Mouse (Mus musculus): ENCODE results near the gene Gcn1l1. TPM values are rescaled to one million over a fixed set of nuclear protein-coding genes. Genes with fewer than 3 reads are reported as not detected.
A peak's percentile ranks its signal among the peaks of the same experiment; 100 is the strongest.

Gcn1l1 gene
- polyA plus RNA-seq, 1 experiment from 2014 or later = 55.6 TPM

GRCm38 (mm10) chr5:115626237-115626886 lies 61.3 kb downstream of the Gcn1l1 start:
- Histone ChIP-seq H3K27me3 (replicated peaks; ENCODE audit: control insufficient read depth, insufficient read depth, low read length) (no peaks in the 10 kb centered on the region), H3K9ac (ENCODE audit: low read depth, low read length) (peak overlapping the region; percentile 66), H3K27ac (ENCODE audit: low read depth, low read length) (peak overlapping the region; percentile 98), H3K4me3 (ENCODE audit: low read depth, low read length) (0 out of 2 replicates have a peak overlapping the region, but pooled peaks have one; percentile 8), H3K4me1 (replicated peaks; ENCODE audit: control insufficient read depth, insufficient read depth, low read length) (peaks cover 29% of the 10 kb centered on the region), H3K36me3 (ENCODE audit: control insufficient read depth, insufficient read depth, low read length) (no peaks in the 10 kb centered on the region; the same call in 1 of the 2 replicates), H3K9me3 (ENCODE audit: control insufficient read depth, low read length) (no peaks in the 10 kb centered on the region), H3K4me2 (peak overlapping the region; percentile 61)
- peak; percentile 95 for ATAC-seq (replicated peaks; ENCODE audit: low FRiP score)
- peak; percentile 49 for DNase-seq (ENCODE audit: low spot score)
- WGBS = 52% methylated on average over 10 of the region's 10 CpGs

- Histone ChIP-seq H3K4me1 (replicated peaks; ENCODE audit: control insufficient read depth, insufficient read depth, low read length) (peaks cover 31% of the 10 kb centered on the region), H3K9ac (ENCODE audit: low read depth, low read length) (no peak overlapping the region), H3K27me3 (replicated peaks; ENCODE audit: control insufficient read depth, insufficient read depth, low read length) (no peaks in the 10 kb centered on the region), H3K9me3 (ENCODE audit: control insufficient read depth, low read length) (no peaks in the 10 kb centered on the region), H3K4me2 (no peak overlapping the region), H3K27ac (ENCODE audit: low read depth, low read length) (no peak overlapping the region), H3K36me3 (ENCODE audit: control insufficient read depth, insufficient read depth, low read length) (no peaks in the 10 kb centered on the region), H3K4me3 (ENCODE audit: low read depth, low read length) (no peak overlapping the region)
- DNase-seq (ENCODE audit: low spot score) (no peak), ATAC-seq (replicated peaks; ENCODE audit: low FRiP score) (no peak)
- 48% methylated on average over 8 of the region's 8 CpGs for WGBS
These were observed 63.0 kb downstream of the Gcn1l1 start for GRCm38 (mm10) chr5:115628083-115628482.

- no peak overlapping the region for H3K4me2 ChIP-seq
- H3K36me3 ChIP-seq (ENCODE audit: control insufficient read depth, insufficient read depth, low read length) = no peaks in the 10 kb centered on the region
- DNase-seq (ENCODE audit: low spot score) (no peak), ATAC-seq (replicated peaks; ENCODE audit: low FRiP score) (no peak)
- peaks cover 47% of the 10 kb centered on the region for H3K4me1 ChIP-seq (replicated peaks; ENCODE audit: control insufficient read depth, insufficient read depth, low read length)
- WGBS = 91% methylated on average over 4 of the region's 4 CpGs
- peak overlapping the region; percentile 43; the same call in 1 of the 2 replicates for H3K27ac ChIP-seq (ENCODE audit: low read depth, low read length)
- no peaks in the 10 kb centered on the region for H3K27me3 ChIP-seq (replicated peaks; ENCODE audit: control insufficient read depth, insufficient read depth, low read length)
- no peaks in the 10 kb centered on the region for H3K9me3 ChIP-seq (ENCODE audit: control insufficient read depth, low read length)
- H3K4me3 ChIP-seq (ENCODE audit: low read depth, low read length) = no peak overlapping the region; the same call in 1 of the 2 replicates
- no peak overlapping the region for H3K9ac ChIP-seq (ENCODE audit: low read depth, low read length)
These were observed 64.6 kb downstream of the Gcn1l1 start for GRCm38 (mm10) chr5:115629672-115630071.

GRCm38 (mm10) chr5:115630291-115630690 lies 65.2 kb downstream of the Gcn1l1 start:
- Histone ChIP-seq H3K36me3 (ENCODE audit: control insufficient read depth, insufficient read depth, low read length) (no peaks in the 10 kb centered on the region), H3K9ac (ENCODE audit: low read depth, low read length) (peak overlapping the region; percentile 94; the same call in 1 of the 2 replicates), H3K4me2 (peak overlapping the region; percentile 98), H3K9me3 (ENCODE audit: control insufficient read depth, low read length) (no peaks in the 10 kb centered on the region), H3K4me3 (ENCODE audit: low read depth, low read length) (peak overlapping the region; percentile 99), H3K27ac (ENCODE audit: low read depth, low read length) (peak overlapping the region; percentile 19), H3K27me3 (replicated peaks; ENCODE audit: control insufficient read depth, insufficient read depth, low read length) (no peaks in the 10 kb centered on the region), H3K4me1 (replicated peaks; ENCODE audit: control insufficient read depth, insufficient read depth, low read length) (peaks cover 51% of the 10 kb centered on the region)
- DNase-seq (ENCODE audit: low spot score) = no peak
- WGBS = 57% methylated on average over 5 of the region's 5 CpGs
- no peak for ATAC-seq (replicated peaks; ENCODE audit: low FRiP score)

GRCm38 (mm10) chr5:115631505-115632357 lies 66.7 kb downstream of the Gcn1l1 start, which contains the start of gene Rab35:
Gene Rab35, plus strand, starts transcription at chr5:115631908.
- ATAC-seq (replicated peaks; ENCODE audit: low FRiP score) = peak; percentile 83
- WGBS = under 1% methylated on average over 77 of the region's 125 CpGs
- H3K4me1 ChIP-seq (replicated peaks; ENCODE audit: control insufficient read depth, insufficient read depth, low read length) = peaks cover 57% of the 10 kb centered on the region

GRCm38 (mm10) chr5:115632358-115632714 lies 67.3 kb downstream of the Gcn1l1 start:
- H3K9me3 ChIP-seq (ENCODE audit: control insufficient read depth, low read length) = no peaks in the 10 kb centered on the region
- peak; percentile 61 for DNase-seq (ENCODE audit: low spot score)
- no peaks in the 10 kb centered on the region for H3K27me3 ChIP-seq (replicated peaks; ENCODE audit: control insufficient read depth, insufficient read depth, low read length)
- under 1% methylated on average over 28 of the region's 30 CpGs for WGBS
- peak overlapping the region; percentile 97 for H3K27ac ChIP-seq (ENCODE audit: low read depth, low read length)
- H3K4me1 ChIP-seq (replicated peaks; ENCODE audit: control insufficient read depth, insufficient read depth, low read length) = peaks cover 52% of the 10 kb centered on the region
- peak overlapping the region; percentile 99 for H3K4me3 ChIP-seq (ENCODE audit: low read depth, low read length)
- peak overlapping the region; percentile 90 for H3K4me2 ChIP-seq
- ATAC-seq (replicated peaks; ENCODE audit: low FRiP score) = no peak
- no peaks in the 10 kb centered on the region for H3K36me3 ChIP-seq (ENCODE audit: control insufficient read depth, insufficient read depth, low read length)
- H3K9ac ChIP-seq (ENCODE audit: low read depth, low read length) = peak overlapping the region; percentile 94

More at GRCm38 (mm10) chr5:115631505-115632357, 66.7 kb downstream of the Gcn1l1 start, which contains the start of gene Rab35:
- no peaks in the 10 kb centered on the region for H3K36me3 ChIP-seq (ENCODE audit: control insufficient read depth, insufficient read depth, low read length)
- H3K9me3 ChIP-seq (ENCODE audit: control insufficient read depth, low read length) = no peaks in the 10 kb centered on the region
- peak within 1 kb of the TSS; percentile 94 for H3K9ac ChIP-seq (ENCODE audit: low read depth, low read length)
- peak within 1 kb of the TSS; percentile 97 for H3K27ac ChIP-seq (ENCODE audit: low read depth, low read length)
- H3K4me3 ChIP-seq (ENCODE audit: low read depth, low read length) = peak within 1 kb of the TSS; percentile 99
- DNase-seq (ENCODE audit: low spot score) = peak; percentile 91
- no peaks in the 10 kb centered on the region for H3K27me3 ChIP-seq (replicated peaks; ENCODE audit: control insufficient read depth, insufficient read depth, low read length)
- H3K4me2 ChIP-seq = peak within 1 kb of the TSS; percentile 98

- peaks cover 48% of the 10 kb centered on the region for H3K4me1 ChIP-seq (replicated peaks; ENCODE audit: control insufficient read depth, insufficient read depth, low read length)
These were observed 68.0 kb downstream of the Gcn1l1 start for GRCm38 (mm10) chr5:115633060-115633459.

GRCm38 (mm10) chr5:115634046-115634445 lies 69.0 kb downstream of the Gcn1l1 start:
- peak overlapping the region; percentile 90 for H3K4me2 ChIP-seq
- H3K27ac ChIP-seq (ENCODE audit: low read depth, low read length) = no peak overlapping the region
- H3K4me1 ChIP-seq (replicated peaks; ENCODE audit: control insufficient read depth, insufficient read depth, low read length) = peaks cover 42% of the 10 kb centered on the region

More at GRCm38 (mm10) chr5:115633060-115633459, 68.0 kb downstream of the Gcn1l1 start:
- DNase-seq (ENCODE audit: low spot score) (no peak), ATAC-seq (replicated peaks; ENCODE audit: low FRiP score) (no peak)
- Histone ChIP-seq H3K27me3 (replicated peaks; ENCODE audit: control insufficient read depth, insufficient read depth, low read length) (no peaks in the 10 kb centered on the region), H3K9ac (ENCODE audit: low read depth, low read length) (peak overlapping the region; percentile 94), H3K4me3 (ENCODE audit: low read depth, low read length) (peak overlapping the region; percentile 99), H3K9me3 (ENCODE audit: control insufficient read depth, low read length) (no peaks in the 10 kb centered on the region), H3K36me3 (ENCODE audit: control insufficient read depth, insufficient read depth, low read length) (0 out of 2 replicates have a peak, but pooled peaks cover 3% of the 10 kb centered on the region), H3K27ac (ENCODE audit: low read depth, low read length) (peak overlapping the region; percentile 97; the same call in 1 of the 2 replicates), H3K4me2 (peak overlapping the region; percentile 90)
- 45% methylated on average over 4 of the region's 4 CpGs for WGBS

More at GRCm38 (mm10) chr5:115634046-115634445, 69.0 kb downstream of the Gcn1l1 start:
- DNase-seq (ENCODE audit: low spot score) = no peak
- peak overlapping the region; percentile 20; the same call in 1 of the 2 replicates for H3K9ac ChIP-seq (ENCODE audit: low read depth, low read length)
- peaks cover 8% of the 10 kb centered on the region for H3K36me3 ChIP-seq (ENCODE audit: control insufficient read depth, insufficient read depth, low read length)
- no peaks in the 10 kb centered on the region for H3K9me3 ChIP-seq (ENCODE audit: control insufficient read depth, low read length)
- peak overlapping the region; percentile 99 for H3K4me3 ChIP-seq (ENCODE audit: low read depth, low read length)
- 58% methylated on average over 8 of the region's 8 CpGs for WGBS
- peak; percentile 56 for ATAC-seq (replicated peaks; ENCODE audit: low FRiP score)
- no peaks in the 10 kb centered on the region for H3K27me3 ChIP-seq (replicated peaks; ENCODE audit: control insufficient read depth, insufficient read depth, low read length)

All from liver, embryonic 11.5 days (tissue).